Comparison of ENCODE assay signal across 32 mouse cellular contexts in the genomic region with DNA sequence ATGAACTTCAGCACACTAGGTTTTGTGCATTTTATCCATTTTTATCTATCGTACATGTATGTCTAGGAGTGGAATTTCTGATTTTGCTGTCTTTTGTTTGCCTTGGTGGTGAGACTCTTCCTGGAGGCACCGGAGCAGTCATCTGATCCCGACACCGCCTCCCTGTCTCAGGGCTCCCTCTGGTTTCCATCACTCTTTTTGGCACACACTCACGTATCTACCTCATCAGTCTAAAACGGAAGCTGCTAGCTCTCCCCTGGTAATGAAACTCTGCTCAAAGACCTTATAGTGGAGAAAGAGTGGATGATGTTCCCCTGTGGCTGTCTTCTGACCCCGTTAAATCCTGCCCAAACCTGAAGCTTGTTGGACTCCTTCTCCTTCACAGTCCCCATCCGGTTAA. TPM values are rescaled to one million over a fixed set of nuclear protein-coding genes. Genes with fewer than 3 reads are reported as not detected.
DNase-seq lines count a peak whose midpoint lies in the region; ATAC-seq lines count a peak whose summit lies in the region.
"Had no signal": no experiment of that assay in that cellular context is flagged by ENCODE, and none has a peak within 500 bp of the region (broad histone marks: within the 10 kb centered on the region; RNA-seq: fewer than 3 reads in every experiment).

No protein-coding gene starts in this region.

- no peaks in the 10 kb centered on the region for H3K27me3 ChIP-seq in embryonic facial prominence, embryonic 14.5 days (replicated peaks; ENCODE audit: control insufficient read depth, insufficient read depth, low read length)
- H3K27me3 ChIP-seq in embryonic facial prominence, embryonic 10.5 days (replicated peaks; ENCODE audit: low read depth, poor library complexity, severe bottlenecking): no peaks in the 10 kb centered on the region
- no peaks in the 10 kb centered on the region for H3K27me3 ChIP-seq in heart, embryonic 11.5 days (ENCODE audit: control insufficient read depth, insufficient read depth, low read length)
- H3K27me3 ChIP-seq: CH12.LX; heart, embryonic 15.5 days; hindbrain, embryonic 13.5 days; limb, embryonic 12.5 days; liver, embryonic 15.5 days; neural tube, embryonic 12.5 days; Patski had no signal

- no peaks in the 10 kb centered on the region for H3K36me3 ChIP-seq in embryonic facial prominence, embryonic 14.5 days (ENCODE audit: control insufficient read depth, insufficient read depth, low read length)
- H3K36me3 ChIP-seq in embryonic facial prominence, embryonic 10.5 days (replicated peaks): no peaks in the 10 kb centered on the region
- no peaks in the 10 kb centered on the region for H3K36me3 ChIP-seq in heart, embryonic 11.5 days (ENCODE audit: control insufficient read depth, insufficient read depth, low read length)
- H3K36me3 ChIP-seq: hindbrain, embryonic 13.5 days; limb, embryonic 12.5 days; liver, embryonic 15.5 days; neural tube, embryonic 12.5 days had no signal

- 53% methylated on average over 8 of the region's 8 CpGs for WGBS in embryonic facial prominence, embryonic 14.5 days
- WGBS in embryonic facial prominence, embryonic 10.5 days: 89% methylated on average over 8 of the region's 8 CpGs
- 50% methylated on average over 8 of the region's 8 CpGs for WGBS in heart, embryonic 11.5 days (ENCODE audit: insufficient replicate concordance)

- H3K27ac ChIP-seq in embryonic facial prominence, embryonic 14.5 days (replicated peaks; ENCODE audit: low read depth, low read length): no peak overlapping the region
- H3K27ac ChIP-seq in embryonic facial prominence, embryonic 10.5 days (replicated peaks): no peak overlapping the region
- no peak overlapping the region for H3K27ac ChIP-seq in heart, embryonic 11.5 days (ENCODE audit: low read depth, low read length)
- H3K27ac ChIP-seq: heart, embryonic 15.5 days; hindbrain, embryonic 13.5 days; limb, embryonic 12.5 days; liver, embryonic 15.5 days; neural tube, embryonic 12.5 days had no signal

- intact Hi-C loops in heart, postnatal 25 days (cut with DNase I): no loop called here
- intact Hi-C loops in left cerebral cortex, postnatal 25 days (cut with DNase I): no loop called here

- no peak overlapping the region for H3K9ac ChIP-seq in embryonic facial prominence, embryonic 14.5 days (ENCODE audit: low read depth, low read length)
- H3K9ac ChIP-seq in heart, embryonic 11.5 days (ENCODE audit: low read depth, low read length): no peak overlapping the region
- H3K9ac ChIP-seq: heart, embryonic 15.5 days; hindbrain, embryonic 13.5 days; limb, embryonic 12.5 days; liver, embryonic 15.5 days; lung, embryonic 14.5 days; neural tube, embryonic 12.5 days had no signal

- no peak overlapping the region for H3K4me2 ChIP-seq in embryonic facial prominence, embryonic 14.5 days (ENCODE audit: low read depth, low read length)
- H3K4me2 ChIP-seq in heart, embryonic 11.5 days: no peak overlapping the region
- H3K4me2 ChIP-seq: heart, embryonic 15.5 days; hindbrain, embryonic 13.5 days; limb, embryonic 12.5 days; liver, embryonic 15.5 days; lung, embryonic 14.5 days; midbrain, embryonic 11.5 days; neural tube, embryonic 12.5 days had no signal

- peaks cover 4% of the 10 kb centered on the region for H3K4me1 ChIP-seq in embryonic facial prominence, embryonic 14.5 days (ENCODE audit: control insufficient read depth, insufficient read depth, low read length)
- no peaks in the 10 kb centered on the region for H3K4me1 ChIP-seq in embryonic facial prominence, embryonic 10.5 days
- peaks cover 14% of the 10 kb centered on the region for H3K4me1 ChIP-seq in heart, embryonic 11.5 days (ENCODE audit: control insufficient read depth, insufficient read depth, low read length)
- H3K4me1 ChIP-seq: liver, embryonic 15.5 days; neural tube, embryonic 12.5 days had no signal

- DNase-seq in embryonic facial prominence, embryonic 14.5 days (ENCODE audit: low spot score): peak; percentile 54
- DNase-seq in embryonic facial prominence, embryonic 10.5 days (ENCODE audit: low spot score): no peak
- DNase-seq in heart, adult 18-20 months: peak; percentile 60 to 69
- peak; percentile 65 for DNase-seq in MN1 (ENCODE audit: low spot score)
- peak; percentile 31 for DNase-seq in heart, postnatal 25 days (ENCODE audit: low spot score)
- DNase-seq in left cerebral cortex, postnatal 25 days (ENCODE audit: low spot score in 2 of 2): no peak
- DNase-seq in kidney, postnatal 14 days: no peak
- DNase-seq: adrenal gland, postnatal 10 days; cerebellum, adult 8-10 months; cerebellum, postnatal 25 days; gastrocnemius, postnatal 10 days; kidney, adult 8-10 months; kidney, postnatal 10 days; layer of hippocampus, adult 9-11 months; lung, embryonic 14.5 days; right cerebral cortex, adult 18-20 months; right cerebral cortex, postnatal 4 days; thymus, adult 2 months; thymus, postnatal 36 days had no signal

- ATAC-seq in embryonic facial prominence, embryonic 14.5 days (ENCODE audit: low read depth): peak; percentile 28; the same call in 1 of the 2 replicates
- ATAC-seq in heart, embryonic 11.5 days (replicated peaks; ENCODE audit: insufficient number of reproducible peaks, low FRiP score, low TSS enrichment): no peak
- ATAC-seq: forebrain, embryonic 14.5 days; intestine, embryonic 16.5 days; Patski had no signal

- no peaks in the 10 kb centered on the region for H3K9me3 ChIP-seq in embryonic facial prominence, embryonic 14.5 days (ENCODE audit: control insufficient read depth, low read length)
- no peaks in the 10 kb centered on the region for H3K9me3 ChIP-seq in embryonic facial prominence, embryonic 10.5 days
- no peaks in the 10 kb centered on the region for H3K9me3 ChIP-seq in heart, embryonic 11.5 days (replicated peaks; ENCODE audit: control insufficient read depth, low read length)
- H3K9me3 ChIP-seq: heart, embryonic 15.5 days; hindbrain, embryonic 13.5 days; limb, embryonic 12.5 days; liver, embryonic 15.5 days; neural tube, embryonic 12.5 days had no signal

- no peak overlapping the region for H3K4me3 ChIP-seq in embryonic facial prominence, embryonic 14.5 days (ENCODE audit: low read depth, low read length)
- H3K4me3 ChIP-seq in embryonic facial prominence, embryonic 10.5 days: no peak overlapping the region
- H3K4me3 ChIP-seq in heart, embryonic 11.5 days (ENCODE audit: low read depth, low read length): no peak overlapping the region
- H3K4me3 ChIP-seq: heart, embryonic 15.5 days; hindbrain, embryonic 13.5 days; limb, embryonic 12.5 days; liver, embryonic 15.5 days; myocyte; neural tube, embryonic 12.5 days had no signal

RNA-seq across cellular contexts. Expression of a gene that starts 30.9 kb away (rescaled TPM):
- 10.7 and 12.4 TPM in 2 replicates for polyA plus RNA-seq in embryonic facial prominence, embryonic 14.5 days (2014; fragmentation: Nextera tagmentation; extraction: Ambion mirVana)
- polyA plus RNA-seq in embryonic facial prominence, embryonic 10.5 days (2016; fragmentation: Nextera tagmentation; extraction: Ambion mirVana): 6.2 and 6.6 TPM in 2 replicates
- 10 to 100 TPM; 12.3 to 13.2 TPM for total RNA-seq in heart, adult 18-20 months (2021)
- polyA plus RNA-seq in heart, embryonic 11.5 days (2014; fragmentation: Nextera tagmentation; extraction: Ambion mirVana): 3.4 and 6.2 TPM in 2 replicates
- 1 to 10 TPM; 8.7 to 9.3 TPM for total RNA-seq in heart, postnatal 25 days (2021)
- total RNA-seq in left cerebral cortex, postnatal 25 days (2021): 1 to 10 TPM; 7.4 to 8.7 TPM
- total RNA-seq: megakaryocyte, adult 5-6 weeks had no signal

Comparison
In these comparisons a context has a peak if more than half of its experiments do, and no peak if none do; other contexts are left out.
1. DNase-seq: peak in embryonic facial prominence, embryonic 14.5 days (single experiment), heart, adult 18-20 months (2 of 2), MN1 (single experiment) and heart, postnatal 25 days (single experiment); none in embryonic facial prominence, embryonic 10.5 days (single experiment), left cerebral cortex, postnatal 25 days (0 of 2) and kidney, postnatal 14 days (single experiment).